In the genomic region with DNA sequence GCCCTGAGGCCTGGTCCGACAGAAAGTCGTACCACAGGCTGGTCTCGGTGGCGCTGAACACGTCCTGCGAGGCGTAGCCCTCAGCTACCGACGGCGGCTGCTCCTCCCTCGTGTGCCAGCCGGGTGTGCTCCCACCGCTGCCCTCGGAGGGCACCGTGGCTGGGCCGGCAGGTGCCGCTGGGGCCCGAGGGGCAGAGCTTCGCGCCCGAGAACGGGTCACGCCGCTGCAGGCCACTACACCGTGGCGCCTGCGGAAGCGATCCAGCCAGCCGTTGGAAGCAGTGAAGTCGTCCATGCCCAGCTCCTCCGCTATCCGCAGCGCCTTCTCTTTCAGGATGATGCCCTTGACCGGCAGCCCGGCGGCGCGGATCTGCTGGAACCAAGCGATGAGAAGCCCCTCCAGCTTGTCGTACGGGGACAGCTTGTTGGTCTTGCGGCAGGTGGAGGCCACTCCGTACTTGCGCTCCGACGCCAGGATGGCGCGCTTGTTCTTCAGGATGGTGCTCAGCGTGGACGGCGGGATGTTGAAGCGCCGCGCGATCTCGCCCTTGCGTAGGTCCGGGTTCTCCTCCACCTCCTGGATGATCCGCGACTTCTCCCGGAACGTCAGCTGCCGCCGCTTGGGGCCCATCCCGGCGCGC, we compare ENCODE assay signal across 8 mouse cellular contexts. TPM values are rescaled to one million over a fixed set of nuclear protein-coding genes. Genes with fewer than 3 reads are reported as not detected.
DNase-seq lines count a peak whose midpoint lies in the region; ATAC-seq and TF ChIP-seq lines count a peak whose summit lies in the region.

No protein-coding gene starts in this region.

- peak overlapping the region; percentile 96 for H3K4me2 ChIP-seq in heart, embryonic 16.5 days (ENCODE audit: low read depth, low read length)
- H3K4me2 ChIP-seq in neural tube, embryonic 14.5 days (ENCODE audit: low read depth, low read length), result peak overlapping the region; percentile 98

- H3K9me3 ChIP-seq in forebrain, embryonic 10.5 days, result no peaks in the 10 kb centered on the region
- no peaks in the 10 kb centered on the region for H3K9me3 ChIP-seq in heart, embryonic 16.5 days (replicated peaks; ENCODE audit: control insufficient read depth, low read length)
- no peaks in the 10 kb centered on the region for H3K9me3 ChIP-seq in neural tube, embryonic 14.5 days (ENCODE audit: control insufficient read depth, low read length)

- peak; percentile 89 for DNase-seq in brain, adult 2 months (ENCODE audit: low read depth, low spot score)
- peak; percentile 72 for DNase-seq in forebrain, embryonic 10.5 days (ENCODE audit: extremely low spot score, low spot score)
- DNase-seq in kidney, postnatal 25 days, result peak; percentile 59 to 85
- DNase-seq in lung, adult 2 months, result peak; percentile 73

- peaks cover 51% of the 10 kb centered on the region for H3K4me1 ChIP-seq in forebrain, embryonic 10.5 days
- peaks cover 29% of the 10 kb centered on the region for H3K4me1 ChIP-seq in heart, embryonic 16.5 days (ENCODE audit: control insufficient read depth, insufficient read depth, low read length)
- peaks cover 26% of the 10 kb centered on the region for H3K4me1 ChIP-seq in lung, adult 2 months (ENCODE audit: control insufficient read depth, insufficient read depth, low read length)
- peaks cover 31% of the 10 kb centered on the region for H3K4me1 ChIP-seq in neural tube, embryonic 14.5 days (ENCODE audit: control insufficient read depth, insufficient read depth, low read length)
- H3K4me1 ChIP-seq in testis, adult 2 months (ENCODE audit: control insufficient read depth, insufficient read depth, low read length), result peaks cover 20% of the 10 kb centered on the region

- no peak for TF ChIP-seq CTCF in lung, adult 2 months (IDR thresholded peaks at IDR 0.05; ENCODE audit: insufficient read depth, low read length)
- no peak for TF ChIP-seq CTCF in testis, adult 2 months (IDR thresholded peaks at IDR 0.05; ENCODE audit: control insufficient read depth, insufficient read depth, insufficient replicate concordance, low read depth, low read length)

- ATAC-seq in CD4-positive, CD25-positive, alpha-beta regulatory T cell, adult 4 months, result peak; percentile 33
- ATAC-seq in heart, embryonic 16.5 days (replicated peaks; ENCODE audit: extremely low read depth, insufficient read depth, low FRiP score), result peak; percentile 49
- peak; percentile 70 for ATAC-seq in neural tube, embryonic 14.5 days (ENCODE audit: low read depth)

- WGBS in forebrain, embryonic 10.5 days, result under 1% methylated on average over 67 of the region's 67 CpGs
- WGBS in heart, embryonic 16.5 days, result under 1% methylated on average over 66 of the region's 67 CpGs
- under 1% methylated on average over 61 of the region's 67 CpGs for WGBS in lung, adult 2 months
- under 1% methylated on average over 64 of the region's 67 CpGs for WGBS in neural tube, embryonic 14.5 days

- H3K9ac ChIP-seq in heart, embryonic 16.5 days (ENCODE audit: low read length), result peak overlapping the region; percentile 95
- H3K9ac ChIP-seq in neural tube, embryonic 14.5 days (replicated peaks; ENCODE audit: low read depth, low read length), result peak overlapping the region; percentile 92

- H3K27ac ChIP-seq in forebrain, embryonic 10.5 days, result peak overlapping the region; percentile 94
- H3K27ac ChIP-seq in heart, embryonic 16.5 days (ENCODE audit: low read length), result peak overlapping the region; percentile 83
- H3K27ac ChIP-seq in neural tube, embryonic 14.5 days (ENCODE audit: low read depth, low read length), result peak overlapping the region; percentile 97
- H3K27ac ChIP-seq in testis, adult 2 months (ENCODE audit: control insufficient read depth, insufficient read depth, low read depth, low read length), result peak overlapping the region; percentile 67

- peak; percentile 25; the same call in 1 of the 2 replicates for TF ChIP-seq POLR2A in lung, adult 2 months (IDR thresholded peaks at IDR 0.05; ENCODE audit: borderline replicate concordance, extremely low read depth, low read depth, low read length)
- no peak for TF ChIP-seq POLR2A in testis, adult 2 months (IDR thresholded peaks at IDR 0.05; ENCODE audit: control insufficient read depth, low read depth, low read length)

- H3K36me3 ChIP-seq in forebrain, embryonic 10.5 days (replicated peaks), result peaks cover 33% of the 10 kb centered on the region
- H3K36me3 ChIP-seq in heart, embryonic 16.5 days (ENCODE audit: control insufficient read depth, insufficient read depth), result no peaks in the 10 kb centered on the region
- H3K36me3 ChIP-seq in neural tube, embryonic 14.5 days (ENCODE audit: control insufficient read depth, insufficient read depth, low read length), result no peaks in the 10 kb centered on the region
- H3K36me3 ChIP-seq in testis, adult 2 months (ENCODE audit: control insufficient read depth, insufficient read depth, low read length), result no peaks in the 10 kb centered on the region

- H3K27me3 ChIP-seq in forebrain, embryonic 10.5 days (ENCODE audit: poor library complexity, severe bottlenecking), result peaks cover 1% of the 10 kb centered on the region; the same call in 1 of the 2 replicates
- no peaks in the 10 kb centered on the region for H3K27me3 ChIP-seq in heart, embryonic 16.5 days (ENCODE audit: control insufficient read depth, insufficient read depth, low read length)
- H3K27me3 ChIP-seq in neural tube, embryonic 14.5 days (ENCODE audit: control insufficient read depth, insufficient read depth, low read length), result no peaks in the 10 kb centered on the region
- no peaks in the 10 kb centered on the region for H3K27me3 ChIP-seq in testis, adult 2 months (ENCODE audit: control insufficient read depth, insufficient read depth, low read length)

- peak overlapping the region; percentile 87 for H3K4me3 ChIP-seq in forebrain, embryonic 10.5 days
- H3K4me3 ChIP-seq in heart, embryonic 16.5 days (ENCODE audit: low read length), result peak overlapping the region; percentile 79
- H3K4me3 ChIP-seq in lung, adult 2 months (replicated peaks; ENCODE audit: extremely low read depth, low read depth, low read length), result peak overlapping the region; percentile 89
- H3K4me3 ChIP-seq in neural tube, embryonic 14.5 days (ENCODE audit: low read depth, low read length), result peak overlapping the region; percentile 85
- H3K4me3 ChIP-seq in testis, adult 2 months (ENCODE audit: control insufficient read depth, low read depth, low read length), result peak overlapping the region; percentile 85

RNA-seq across cellular contexts. Expression of gene Cenpb, which starts 0.5 kb away (rescaled TPM):
- polyA plus RNA-seq in CD4-positive, CD25-positive, alpha-beta regulatory T cell, adult 4 months (2017; shearing (Covaris generic)), result 1 to 10 TPM; 2.1 to 2.5 TPM
- 8.9 and 10.0 TPM in 2 replicates for polyA plus RNA-seq in forebrain, embryonic 10.5 days (2016; fragmentation: Nextera tagmentation; extraction: Ambion mirVana)
- polyA plus RNA-seq in heart, embryonic 16.5 days (2015; fragmentation: Nextera tagmentation; extraction: Ambion mirVana), result 7.4 and 7.9 TPM in 2 replicates
- polyA plus RNA-seq in lung, adult 2 months (2012; rRNA removed), result 131 and 138 TPM in 2 replicates
- polyA plus RNA-seq in neural tube, embryonic 14.5 days (2014; fragmentation: Nextera tagmentation; extraction: Ambion mirVana), result 7.0 and 10.5 TPM in 2 replicates
- polyA plus RNA-seq in testis, adult 2 months (2012; rRNA removed), result 7.6 and 7.9 TPM in 2 replicates

RNA-seq across cellular contexts. Expression of gene Cdc25b, which starts 7.4 kb away (rescaled TPM):
- polyA plus RNA-seq in CD4-positive, CD25-positive, alpha-beta regulatory T cell, adult 4 months (2017; shearing (Covaris generic)), result 10 to 100 TPM; 49.8 to 63.9 TPM
- 65.9 and 79.3 TPM in 2 replicates for polyA plus RNA-seq in forebrain, embryonic 10.5 days (2016; fragmentation: Nextera tagmentation; extraction: Ambion mirVana)
- polyA plus RNA-seq in heart, embryonic 16.5 days (2015; fragmentation: Nextera tagmentation; extraction: Ambion mirVana), result 50.4 and 55.8 TPM in 2 replicates
- polyA plus RNA-seq in lung, adult 2 months (2012; rRNA removed), result 34.5 and 39.1 TPM in 2 replicates
- polyA plus RNA-seq in neural tube, embryonic 14.5 days (2014; fragmentation: Nextera tagmentation; extraction: Ambion mirVana), result 21.9 and 24.7 TPM in 2 replicates
- polyA plus RNA-seq in testis, adult 2 months (2012; rRNA removed), result 2.9 and 3.1 TPM in 2 replicates

RNA-seq across cellular contexts. Expression of gene Spef1, which starts 7.7 kb away (rescaled TPM):
- polyA plus RNA-seq in CD4-positive, CD25-positive, alpha-beta regulatory T cell, adult 4 months (2017; shearing (Covaris generic)), result under 1 TPM; 0.34 to 0.79 TPM
- 4.4 and 4.6 TPM in 2 replicates for polyA plus RNA-seq in forebrain, embryonic 10.5 days (2016; fragmentation: Nextera tagmentation; extraction: Ambion mirVana)
- polyA plus RNA-seq in heart, embryonic 16.5 days (2015; fragmentation: Nextera tagmentation; extraction: Ambion mirVana), result 2.0 and 2.8 TPM in 2 replicates
- 16.6 and 19.2 TPM in 2 replicates for polyA plus RNA-seq in lung, adult 2 months (2012; rRNA removed)
- 9.2 and 9.4 TPM in 2 replicates for polyA plus RNA-seq in neural tube, embryonic 14.5 days (2014; fragmentation: Nextera tagmentation; extraction: Ambion mirVana)
- 13.1 and 14.8 TPM in 2 replicates for polyA plus RNA-seq in testis, adult 2 months (2012; rRNA removed)

RNA-seq across cellular contexts. Expression of gene 1700037H04Rik, which starts 19.5 kb away (rescaled TPM):
- 10 to 100 TPM; 37.5 to 50.3 TPM for polyA plus RNA-seq in CD4-positive, CD25-positive, alpha-beta regulatory T cell, adult 4 months (2017; shearing (Covaris generic))
- 128 and 129 TPM in 2 replicates for polyA plus RNA-seq in forebrain, embryonic 10.5 days (2016; fragmentation: Nextera tagmentation; extraction: Ambion mirVana)
- polyA plus RNA-seq in heart, embryonic 16.5 days (2015; fragmentation: Nextera tagmentation; extraction: Ambion mirVana), result 65.1 and 73.7 TPM in 2 replicates
- 67.6 and 76.4 TPM in 2 replicates for polyA plus RNA-seq in lung, adult 2 months (2012; rRNA removed)
- 86.9 and 90.0 TPM in 2 replicates for polyA plus RNA-seq in neural tube, embryonic 14.5 days (2014; fragmentation: Nextera tagmentation; extraction: Ambion mirVana)
- polyA plus RNA-seq in testis, adult 2 months (2012; rRNA removed), result 827 and 879 TPM in 2 replicates

RNA-seq across cellular contexts. Expression of gene Ap5s1, which starts 27.5 kb away (rescaled TPM):
- 10 to 100 TPM; 23.8 to 28.5 TPM for polyA plus RNA-seq in CD4-positive, CD25-positive, alpha-beta regulatory T cell, adult 4 months (2017; shearing (Covaris generic))
- 23.2 and 26.9 TPM in 2 replicates for polyA plus RNA-seq in forebrain, embryonic 10.5 days (2016; fragmentation: Nextera tagmentation; extraction: Ambion mirVana)
- polyA plus RNA-seq in heart, embryonic 16.5 days (2015; fragmentation: Nextera tagmentation; extraction: Ambion mirVana), result 40.7 and 41.9 TPM in 2 replicates
- polyA plus RNA-seq in lung, adult 2 months (2012; rRNA removed), result 44.5 and 46.4 TPM in 2 replicates
- polyA plus RNA-seq in neural tube, embryonic 14.5 days (2014; fragmentation: Nextera tagmentation; extraction: Ambion mirVana), result 39.4 and 39.5 TPM in 2 replicates
- polyA plus RNA-seq in testis, adult 2 months (2012; rRNA removed), result 12.7 TPM in 2 replicates

Comparison
In these comparisons a context has a peak if more than half of its experiments do, and no peak if none do; other contexts are left out.
1. Peak in every context shown above with its lines: DNase-seq, ATAC-seq, H3K4me3 ChIP-seq and H3K27ac ChIP-seq.
2. RNA of gene Cenpb, which starts 0.5 kb away (polyA plus RNA-seq): 131 to 138 TPM in lung, adult 2 months; 8.9 to 10.0 TPM in forebrain, embryonic 10.5 days, 7.6 to 7.9 TPM in testis, adult 2 months, 7.4 to 7.9 TPM in heart, embryonic 16.5 days, 7.0 to 10.5 TPM in neural tube, embryonic 14.5 days and 2.1 to 2.5 TPM in CD4-positive, CD25-positive, alpha-beta regulatory T cell, adult 4 months; every median in the first group is over 10 times any median in the second.